Mouse (Mus musculus): ENCODE data around the gene Prpf3.
"Not testable (repeated sequence)": the region's sequence is repeated elsewhere in the genome, so short reads cannot be mapped to it uniquely, and the experiment has no call there.

Prpf3 gene

DNA sequence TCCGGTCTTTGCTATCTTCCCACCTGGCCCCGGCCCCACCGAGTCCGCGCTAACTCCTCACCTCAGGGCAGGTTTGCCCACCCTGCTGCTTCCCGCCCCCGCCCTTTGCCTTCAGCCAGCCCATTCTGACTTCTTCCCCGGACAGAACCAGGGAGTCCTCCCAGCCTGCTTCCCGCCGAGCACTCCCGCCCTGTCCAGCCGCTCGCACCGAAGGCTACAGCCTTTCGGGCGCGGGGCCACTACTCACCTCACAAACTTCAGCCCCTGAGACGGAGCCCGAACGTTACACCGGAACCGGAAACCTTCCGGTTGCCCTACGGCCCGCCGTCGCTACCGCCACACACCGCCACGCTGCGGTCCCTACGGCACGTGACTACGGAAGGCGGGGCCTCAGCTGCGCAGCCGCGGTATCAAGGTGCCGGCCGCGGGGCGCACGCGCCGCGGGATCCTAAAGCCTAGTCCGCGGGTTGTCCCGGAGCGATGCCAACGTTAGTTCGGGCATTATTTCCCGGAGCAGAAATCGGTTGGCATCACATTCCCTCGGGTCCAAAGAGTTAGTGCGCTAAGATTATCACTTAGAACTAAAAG, at the start of gene Prpf3:
TSS of gene Prpf3 (minus strand) at position 384 of the 588 bp plus-strand sequence.
- in situ Hi-C loops (cut with MboI; ENCODE audit: low sequenced_read_pairs): no loop called here

DNA sequence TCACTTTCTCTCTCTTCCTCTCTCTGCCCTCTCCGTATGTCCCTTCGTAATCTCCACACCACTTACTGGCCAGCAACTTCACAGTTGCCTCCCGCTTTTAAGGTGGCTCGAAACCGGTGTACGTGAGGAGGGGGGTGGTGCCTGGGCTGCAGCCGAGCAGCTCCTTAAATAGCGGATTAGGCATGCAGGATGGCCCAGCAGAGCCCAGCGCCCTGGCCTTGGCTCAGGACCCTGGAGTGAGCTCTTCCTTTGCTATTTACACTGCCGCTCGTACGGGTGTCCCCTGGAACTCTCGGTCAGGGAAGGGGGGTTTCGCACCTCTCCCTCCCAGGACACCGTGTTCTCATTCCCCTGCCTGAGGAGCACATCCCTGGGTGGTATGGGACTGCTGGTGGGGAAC, 48.9 kb upstream of the Prpf3 start, which contains the start of gene Car14:
TSS of gene Car14 (minus strand) at position 124 of the 400 bp plus-strand sequence.
- in situ Hi-C loops (cut with MboI; ENCODE audit: low sequenced_read_pairs): no loop called here

DNA sequence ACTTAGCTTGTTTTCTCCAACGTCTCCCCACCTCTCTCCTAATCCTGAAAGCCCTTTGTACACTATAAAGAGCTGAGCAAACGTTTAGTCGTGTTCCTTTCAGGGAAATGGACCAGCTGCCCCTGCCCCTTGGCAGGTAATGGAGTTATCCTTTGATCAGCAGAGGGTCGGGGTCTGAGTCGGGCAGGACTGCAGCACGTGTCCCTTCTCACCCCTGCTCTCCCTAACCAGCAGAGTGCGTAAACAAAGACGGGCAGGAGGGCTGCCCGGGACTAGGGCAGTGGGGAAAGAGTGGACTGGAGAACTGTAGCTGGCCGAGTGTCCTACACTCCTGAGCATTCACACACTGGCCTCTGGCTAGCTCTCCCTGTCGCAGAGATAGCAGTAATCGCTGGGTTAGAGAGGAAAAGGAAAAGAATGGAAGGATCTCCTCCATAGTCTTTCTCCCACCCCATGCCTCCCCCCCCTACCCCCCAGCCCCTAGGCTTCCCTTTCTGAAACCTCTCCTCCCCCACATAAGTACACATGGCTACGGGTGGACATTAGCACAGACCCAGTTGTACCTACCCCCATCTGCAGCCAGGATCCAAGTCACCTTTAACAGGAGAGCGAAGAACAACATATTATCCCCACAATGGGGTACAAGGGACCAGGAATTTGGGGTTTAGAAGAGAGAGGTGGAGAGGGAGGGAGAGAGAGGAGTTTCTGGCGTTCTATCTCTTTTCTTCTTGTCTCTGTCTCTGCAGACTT, 48.2 kb upstream of the Prpf3 start:
- in situ Hi-C loops (cut with MboI; ENCODE audit: low sequenced_read_pairs): no loop called here

DNA sequence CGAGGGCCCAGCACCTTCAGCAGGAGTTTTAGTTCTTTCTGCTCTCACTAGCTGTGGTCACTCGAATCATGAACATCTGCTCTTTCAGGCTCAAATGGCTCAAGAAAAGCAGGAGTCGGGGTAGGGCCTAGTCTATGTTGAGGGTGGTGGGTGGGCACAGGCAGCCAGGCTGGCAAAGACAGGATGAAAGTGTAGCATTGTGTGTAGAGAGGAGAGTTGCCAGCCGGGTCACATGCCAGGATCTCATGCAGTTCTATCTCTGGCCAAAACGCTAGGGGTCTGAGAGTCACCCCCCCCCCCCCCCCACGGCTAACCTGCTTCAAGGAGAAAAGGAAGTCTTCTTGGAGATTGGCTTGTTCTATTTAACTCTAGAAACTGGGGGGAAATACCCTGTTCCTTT, 47.0 kb upstream of the Prpf3 start:
- in situ Hi-C loops (cut with MboI; ENCODE audit: low sequenced_read_pairs): no loop called here

DNA sequence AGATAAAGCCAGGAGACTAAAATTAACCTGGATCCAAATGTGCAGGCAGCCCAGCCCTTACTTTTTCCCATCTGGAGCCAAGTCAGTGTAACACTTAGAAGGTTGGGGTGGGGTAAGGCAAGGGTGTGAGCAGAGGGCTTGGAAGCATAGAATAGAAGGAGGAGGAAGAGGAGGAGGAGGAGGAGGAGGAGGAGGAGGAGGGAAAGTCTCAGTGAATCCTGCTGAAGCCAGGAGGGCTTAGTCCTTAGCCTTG, 46.6 kb upstream of the Prpf3 start:
- in situ Hi-C loops (cut with MboI; ENCODE audit: low sequenced_read_pairs): no loop called here

DNA sequence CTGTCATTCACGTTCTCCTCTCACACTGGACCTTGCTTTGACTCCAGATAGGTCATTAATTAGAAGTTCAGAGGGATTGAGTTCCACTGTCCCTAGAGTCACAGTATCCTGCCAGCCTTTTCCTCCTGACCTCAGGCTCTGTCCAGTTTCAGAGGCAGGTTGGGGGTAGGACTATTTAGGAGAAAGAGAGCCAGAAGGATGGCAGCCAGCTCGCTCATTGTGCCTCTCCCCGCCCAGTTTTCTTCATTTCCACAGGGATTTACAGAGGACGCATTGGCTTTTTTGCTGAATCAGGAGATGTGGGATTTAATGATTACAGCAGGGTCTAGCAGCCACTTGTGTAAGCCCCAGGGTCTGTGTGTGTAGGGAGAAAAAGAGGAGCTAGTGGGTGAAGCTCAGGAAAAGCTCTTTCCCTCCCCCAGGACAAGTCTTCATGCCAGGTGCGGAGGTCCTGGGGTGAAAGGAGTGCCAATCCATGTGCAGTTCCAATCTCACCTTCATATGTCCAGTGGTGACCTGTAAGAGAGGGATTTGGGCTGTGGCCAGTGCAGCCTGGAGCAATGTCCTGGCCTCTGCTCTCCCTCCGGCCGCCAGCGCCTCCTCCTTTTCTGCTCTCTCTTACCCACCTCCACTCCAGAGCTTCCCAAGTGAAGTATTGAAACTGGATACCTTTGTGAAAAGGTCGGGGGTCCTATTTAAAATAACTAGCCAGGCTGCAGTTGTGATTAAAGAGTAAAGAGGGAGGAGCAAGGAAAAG, 46.1 kb upstream of the Prpf3 start:
- in situ Hi-C loops (cut with MboI; ENCODE audit: low sequenced_read_pairs): no loop called here

DNA sequence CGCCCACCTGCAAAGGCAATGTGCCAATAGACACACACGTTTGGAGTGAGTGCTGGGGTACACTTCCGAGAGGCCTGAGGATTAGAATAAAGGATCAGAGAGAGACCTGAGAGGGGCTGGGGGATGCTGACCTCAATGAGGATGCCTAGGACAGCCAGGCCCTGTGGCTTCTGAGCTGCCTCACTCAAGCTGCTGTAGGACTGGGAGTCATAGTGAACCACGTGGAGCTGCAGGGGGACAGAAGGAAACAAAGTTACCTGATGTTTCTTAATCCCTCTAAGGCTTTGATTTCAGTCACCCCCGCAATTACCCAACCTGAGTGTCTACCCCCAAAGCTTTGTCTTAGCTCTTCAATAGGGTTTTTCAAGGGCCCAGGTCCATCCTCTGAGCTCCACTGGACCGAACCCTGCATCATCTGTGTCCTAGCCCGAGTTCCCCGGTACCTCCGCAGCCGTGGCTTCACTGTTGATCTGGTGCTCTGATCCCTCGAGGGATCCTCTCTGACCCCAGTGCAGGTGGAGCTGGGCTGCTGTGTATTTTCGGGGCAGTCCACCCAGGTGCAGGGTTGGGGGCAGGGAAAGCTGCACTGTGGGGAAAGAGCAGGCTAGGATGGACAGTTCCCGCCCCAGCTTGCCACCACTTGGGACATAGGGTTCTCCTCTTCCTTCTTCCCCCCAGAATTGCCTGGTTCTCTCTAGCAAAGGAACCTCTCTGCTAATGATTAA, 44.3 kb upstream of the Prpf3 start:
- in situ Hi-C loops (cut with MboI; ENCODE audit: low sequenced_read_pairs): no loop called here

DNA sequence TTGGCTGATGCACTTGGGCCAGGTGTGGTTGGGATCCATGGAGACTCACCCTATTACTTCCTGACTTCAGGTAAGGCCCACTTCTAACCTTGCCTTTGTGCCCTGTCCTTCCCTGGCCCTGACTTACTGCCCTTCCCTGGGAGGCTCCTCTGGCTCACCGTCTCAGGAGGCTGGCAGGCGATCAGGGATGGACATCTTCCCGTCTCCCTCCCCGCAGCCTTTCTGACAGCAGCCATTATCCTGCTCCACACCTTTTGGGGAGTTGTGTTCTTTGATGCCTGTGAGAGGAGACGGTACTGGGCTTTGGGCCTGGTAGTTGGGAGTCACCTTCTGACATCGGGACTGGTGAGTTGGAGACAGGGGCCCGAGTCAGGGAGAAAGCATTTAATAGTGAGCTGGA, 39.8 kb upstream of the Prpf3 start:
- in situ Hi-C loops (cut with MboI; ENCODE audit: low sequenced_read_pairs): not testable (repeated sequence)

DNA sequence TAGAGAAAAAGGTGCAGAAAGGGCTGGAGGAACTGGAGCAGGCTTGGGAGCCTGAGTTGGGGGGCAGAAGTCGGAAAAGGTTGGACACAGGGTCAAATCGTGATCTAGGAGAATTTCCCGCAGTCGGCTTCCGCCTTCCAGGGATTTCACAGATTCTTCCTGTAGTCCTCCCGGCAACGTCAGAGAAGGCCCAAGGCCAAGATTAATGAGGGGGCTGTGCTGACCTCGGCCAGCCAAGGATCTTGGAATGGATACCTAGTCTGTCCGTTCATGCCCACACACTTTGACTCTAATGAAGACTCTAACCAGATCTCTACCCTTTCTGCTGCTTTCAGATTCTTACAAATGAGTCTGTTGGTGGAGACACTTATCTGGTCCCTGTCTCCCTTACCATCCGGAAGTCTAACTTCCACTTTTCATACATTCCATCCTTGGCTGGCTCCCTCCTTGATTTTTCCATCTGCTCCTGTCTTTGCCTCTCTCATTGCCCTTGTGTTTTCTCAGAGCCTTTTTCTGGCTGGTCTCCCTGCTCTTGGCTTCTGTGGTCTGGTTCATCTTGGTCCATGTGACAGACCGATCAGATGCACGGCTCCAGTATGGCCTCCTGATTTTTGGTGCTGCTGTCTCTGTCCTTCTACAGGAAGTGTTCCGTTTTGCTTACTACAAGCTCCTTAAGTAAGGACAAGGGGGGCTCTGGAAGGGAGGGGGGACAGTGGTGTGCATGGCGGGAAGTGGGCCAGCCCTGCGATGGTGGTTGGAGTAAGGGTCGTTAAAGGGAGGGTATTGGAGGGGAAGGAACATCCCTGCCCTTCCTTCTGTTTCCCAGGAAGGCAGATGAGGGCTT, 38.9 kb upstream of the Prpf3 start:
- in situ Hi-C loops (cut with MboI; ENCODE audit: low sequenced_read_pairs): no loop called here

DNA sequence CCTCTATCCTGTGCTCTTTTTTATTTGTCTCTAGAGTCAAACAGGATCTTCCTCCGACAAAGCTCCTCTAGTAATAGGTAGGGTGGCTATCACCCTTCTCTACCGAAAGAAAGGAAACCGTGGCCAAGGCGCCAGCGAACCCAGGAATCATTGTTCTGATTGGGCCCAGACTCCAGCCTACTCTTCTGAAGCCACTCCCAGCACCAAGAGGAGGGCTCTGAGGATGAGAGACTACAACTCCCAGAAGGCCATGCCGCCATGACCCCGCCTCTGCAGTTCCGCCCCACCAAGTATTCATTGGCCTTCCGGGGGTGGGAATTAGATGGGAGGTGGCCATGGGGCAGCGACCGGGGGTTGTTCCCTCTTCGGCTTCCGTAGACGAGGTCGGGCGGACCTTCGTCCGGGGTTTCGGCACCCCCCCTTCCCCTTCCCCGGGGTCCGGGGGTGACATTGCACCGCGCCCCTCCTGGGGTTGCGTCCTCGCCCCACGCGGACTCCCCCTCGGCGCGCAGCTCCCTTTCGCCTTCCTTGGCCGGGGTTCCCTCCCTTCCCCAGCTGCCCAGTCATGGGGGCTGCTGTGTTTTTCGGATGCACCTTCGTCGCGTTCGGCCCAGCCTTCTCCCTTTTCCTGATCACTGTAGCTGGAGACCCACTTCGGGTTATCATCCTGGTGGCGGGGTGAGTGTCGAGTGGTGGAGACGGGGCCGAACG, 38.1 kb upstream of the Prpf3 start, which contains the start of gene Aph1a:
TSS of gene Aph1a (plus strand) at position 364 of the 711 bp plus-strand sequence.
- in situ Hi-C loops (cut with MboI; ENCODE audit: low sequenced_read_pairs): not testable (repeated sequence)

DNA sequence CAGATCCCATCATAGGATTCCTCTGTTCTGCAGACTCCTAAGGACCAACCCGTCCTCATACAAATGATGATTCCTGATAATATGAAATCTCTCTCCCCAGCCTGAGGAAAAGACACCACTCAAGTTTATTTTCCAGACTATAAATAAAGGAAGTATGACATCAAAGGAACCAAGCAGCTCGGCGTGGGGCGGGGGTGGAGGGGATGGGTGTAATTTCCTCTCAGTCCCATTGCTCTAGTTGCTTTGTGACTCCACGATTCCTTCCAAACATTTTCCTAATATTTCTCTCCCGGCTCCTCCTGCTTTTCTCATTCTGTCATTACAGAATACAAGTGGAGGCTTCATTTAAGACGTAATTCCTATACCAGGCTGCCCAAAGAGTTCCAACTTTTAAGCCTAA, 37.4 kb upstream of the Prpf3 start:
- in situ Hi-C loops (cut with MboI; ENCODE audit: low sequenced_read_pairs): no loop called here

DNA sequence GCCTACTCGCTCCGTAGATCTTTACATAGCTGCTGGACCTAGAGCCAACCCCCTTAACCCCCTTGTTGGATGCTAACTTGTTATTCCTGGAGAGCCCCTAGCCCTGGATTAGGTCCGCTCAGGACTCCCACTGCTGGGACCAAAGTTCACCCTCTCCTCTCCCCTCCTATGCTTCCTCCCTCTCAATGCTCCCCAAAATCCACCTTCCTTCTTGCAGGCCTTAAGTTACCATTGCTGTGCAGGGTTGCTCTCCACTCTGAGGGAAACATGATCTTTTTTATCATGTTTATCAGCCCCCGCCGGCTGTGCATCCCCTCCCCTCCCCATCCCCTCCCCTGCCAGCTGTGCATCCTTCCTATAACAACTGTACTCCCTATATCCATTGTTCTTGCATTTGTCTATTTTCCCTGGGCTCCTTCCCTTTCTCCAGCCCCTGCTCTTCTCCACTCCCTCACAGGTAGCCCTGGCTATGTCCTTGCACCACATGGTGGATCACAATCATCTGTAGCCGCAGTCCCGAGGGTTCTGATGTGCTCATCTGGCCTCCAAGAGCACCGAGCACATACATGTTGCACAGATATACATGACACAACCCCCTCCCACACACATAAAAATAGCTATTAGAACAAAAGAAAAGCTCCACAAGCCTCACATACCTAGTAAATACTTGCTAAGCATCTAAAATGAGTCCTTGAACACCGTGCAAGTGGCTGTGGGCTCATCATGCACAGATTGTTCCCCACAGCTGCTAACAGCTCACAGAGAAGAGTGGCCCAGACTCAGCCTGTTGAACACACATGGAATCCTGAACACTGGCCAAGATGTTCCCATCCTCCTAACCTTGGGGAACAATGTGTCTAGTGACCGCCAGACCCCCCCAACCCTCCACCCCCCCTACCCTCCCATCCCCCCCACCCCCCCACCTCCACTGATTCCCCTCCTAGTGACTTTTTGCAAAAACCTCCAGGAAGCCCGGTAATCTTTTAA, 36.7 kb upstream of the Prpf3 start:
- in situ Hi-C loops (cut with MboI; ENCODE audit: low sequenced_read_pairs): no loop called here

DNA sequence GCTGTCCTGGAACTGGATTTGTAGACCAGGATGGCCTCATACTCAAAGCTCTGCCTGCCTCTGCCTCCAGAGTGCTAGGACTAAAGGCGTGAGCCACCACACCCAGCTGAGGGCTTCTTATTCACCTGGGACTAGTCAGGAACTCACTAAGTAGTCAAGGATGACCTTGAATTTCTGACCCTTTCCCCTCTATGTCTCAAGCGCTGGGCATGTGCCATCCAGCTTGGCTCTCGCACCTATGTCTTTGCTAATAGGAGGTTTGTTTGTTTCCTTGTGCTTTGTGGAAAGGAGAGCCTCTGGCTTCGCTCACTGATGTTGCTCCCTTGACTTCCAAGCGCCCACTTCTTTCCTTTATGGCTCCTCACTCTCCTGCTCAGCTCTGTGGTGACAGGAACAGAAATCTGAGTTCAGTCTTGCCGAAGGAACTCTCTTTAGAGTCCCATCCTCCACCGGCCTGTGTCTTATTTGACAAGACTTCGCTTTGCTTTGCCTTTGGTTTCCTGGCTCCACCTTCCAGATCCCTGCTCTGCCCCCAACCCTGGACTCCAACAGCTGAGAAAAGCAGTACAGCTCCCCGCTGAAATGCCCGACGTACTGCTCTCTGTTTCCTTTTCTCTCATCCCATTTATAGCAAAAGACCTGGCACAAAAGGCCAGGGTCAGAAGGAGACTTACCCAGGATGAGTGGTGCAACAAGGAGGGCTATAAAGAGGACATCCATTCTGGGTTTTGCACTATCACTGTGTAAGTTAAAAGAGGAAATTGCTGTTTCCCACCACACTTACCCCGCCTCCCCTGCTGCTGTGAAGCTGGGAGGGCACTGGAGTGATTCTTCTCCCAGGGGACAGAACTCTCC, 35.8 kb upstream of the Prpf3 start, which contains the start of gene BC028528:
TSS of gene BC028528 (minus strand) at position 795 of the 855 bp plus-strand sequence.
- in situ Hi-C loops (cut with MboI; ENCODE audit: low sequenced_read_pairs): no loop called here

DNA sequence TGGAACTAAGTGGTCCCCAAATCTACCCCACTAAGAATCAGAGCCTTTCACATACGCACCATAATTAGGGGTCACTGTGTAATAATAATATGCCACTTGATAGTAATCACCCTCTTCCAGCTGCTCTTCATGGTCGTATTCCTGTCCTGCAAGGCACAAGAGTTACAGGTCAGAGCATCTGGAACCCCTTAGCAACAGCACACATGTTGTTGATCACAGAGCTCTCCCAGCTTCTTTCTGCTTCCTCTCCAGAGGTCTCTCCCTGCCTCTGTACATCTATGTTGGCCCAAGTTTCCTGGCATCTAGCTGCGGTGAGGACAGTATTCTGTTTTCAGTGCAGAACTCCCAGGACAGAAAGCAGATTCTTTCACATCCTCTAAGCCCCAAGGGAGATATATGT, 34.0 kb upstream of the Prpf3 start:
- in situ Hi-C loops (cut with MboI; ENCODE audit: low sequenced_read_pairs): no loop called here

DNA sequence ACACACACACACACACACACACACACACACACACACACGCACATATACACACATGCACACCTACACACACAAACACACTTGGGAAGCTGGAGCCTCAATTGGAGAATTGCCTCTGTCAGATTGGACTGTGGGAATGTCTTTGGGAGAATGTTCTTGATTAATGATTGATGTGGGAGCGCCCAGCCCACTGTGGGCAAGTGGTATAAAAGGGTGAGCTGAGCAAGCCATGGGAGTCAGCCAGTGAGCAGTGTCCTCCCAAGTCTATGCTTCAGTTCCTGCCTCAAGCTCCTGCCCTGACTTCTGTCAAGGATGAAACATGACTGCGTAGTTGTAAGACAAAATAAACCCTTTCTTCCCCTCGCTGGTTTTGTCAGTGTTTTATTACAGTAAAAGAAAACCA, 31.9 kb upstream of the Prpf3 start:
- in situ Hi-C loops (cut with MboI; ENCODE audit: low sequenced_read_pairs): no loop called here

DNA sequence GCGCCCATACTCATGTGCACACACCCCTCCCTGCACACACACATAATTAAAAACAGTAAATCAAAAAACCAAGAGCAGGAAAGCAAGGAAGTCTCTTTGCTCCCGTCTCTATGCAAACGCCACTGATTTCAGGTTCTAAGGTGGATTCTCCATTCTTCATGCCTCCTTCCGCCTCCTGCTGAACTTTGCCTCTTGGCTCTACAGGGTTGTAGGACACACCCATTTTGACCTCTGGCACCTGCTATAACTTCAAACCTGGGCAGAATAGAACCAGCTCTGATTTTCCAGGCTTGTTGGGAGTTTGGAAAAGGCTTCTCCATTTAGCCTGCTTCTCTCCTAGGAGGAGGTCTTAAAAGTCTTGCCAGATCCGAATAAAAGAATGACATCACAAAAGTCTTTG, 28.7 kb upstream of the Prpf3 start:
- in situ Hi-C loops (cut with MboI; ENCODE audit: low sequenced_read_pairs): no loop called here

DNA sequence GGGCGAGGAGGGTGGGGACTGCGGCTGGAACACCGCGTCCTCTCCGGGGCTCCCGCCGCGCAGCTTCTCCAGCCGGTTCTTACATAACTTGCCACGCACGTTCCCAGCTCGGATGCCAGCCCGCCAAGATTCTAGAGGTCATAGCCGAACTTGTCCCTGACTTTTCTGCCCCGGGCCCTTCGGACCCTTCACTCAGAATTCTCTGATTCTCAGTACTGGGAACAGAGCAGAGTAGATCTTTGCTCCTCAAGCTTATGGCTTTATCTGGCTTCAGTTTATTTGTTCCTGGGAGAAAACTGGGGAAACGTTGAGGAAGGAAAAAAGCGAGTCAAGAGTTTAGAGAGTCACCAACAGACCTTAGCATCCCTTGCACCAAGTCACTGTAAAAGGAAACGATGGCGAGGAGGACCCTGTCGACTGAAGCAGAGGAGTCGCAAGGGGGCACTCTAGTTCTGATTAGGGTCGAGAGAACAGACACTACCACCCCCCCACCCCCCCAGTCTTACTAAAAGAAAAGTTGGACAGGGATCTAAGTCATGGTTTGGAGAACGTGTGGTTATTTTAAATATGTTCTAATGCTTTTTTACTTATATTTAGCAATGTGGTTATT, 27.2 kb upstream of the Prpf3 start:
- in situ Hi-C loops (cut with MboI; ENCODE audit: low sequenced_read_pairs): no loop called here
